Mouse (Mus musculus) kidney, postnatal 10 days (tissue): ENCODE data around the gene Pfkm.

ENCODE experiments used
- DNase-seq: peaks from one replicate; pipeline ENCODE4 v3.0.0; 2021; ENCODE audit warnings: mixed read lengths

The Pfkm gene

GRCm38 (mm10) chr15:98177320-98177719 is 84.9 kb downstream of the Pfkm start:
- no peak for DNase-seq

GRCm38 (mm10) chr15:98180567-98181131 is 88.3 kb downstream of the Pfkm start:
- no peak for DNase-seq

- peak; percentile 95 for DNase-seq
Measured at GRCm38 (mm10) chr15:98181132-98181711, 88.8 kb downstream of the Pfkm start.
